Mouse (Mus musculus) cortical plate, adult 2 months (tissue): Measurements from ENCODE around the gene Cox6b1.

Experiments
- CTCF ChIP-seq: fragments of 200-500 bp; IDR thresholded peaks from 2 replicates; pipeline ENCODE4 v1.5.1; 2011; ENCODE audit warnings: mild to moderate bottlenecking, control low read depth, low read length; ENCODE audit not compliant: insufficient read depth; ENCODE audit errors: extremely low read depth
- POLR2A ChIP-seq: fragments of 200-500 bp; IDR thresholded peaks from 2 replicates; pipeline ENCODE4 v1.6.1; 2011; ENCODE audit warnings: mild to moderate bottlenecking, low read length, control low read depth; ENCODE audit not compliant: insufficient read depth; ENCODE audit errors: extremely low read depth

GRCm38 (mm10) chr7:30612654-30613402, 13.1 kb downstream of the Cox6b1 start, which contains the start of gene Upk1a:
- TF ChIP-seq CTCF (no peak), POLR2A (no peak)
